In the genomic region with DNA sequence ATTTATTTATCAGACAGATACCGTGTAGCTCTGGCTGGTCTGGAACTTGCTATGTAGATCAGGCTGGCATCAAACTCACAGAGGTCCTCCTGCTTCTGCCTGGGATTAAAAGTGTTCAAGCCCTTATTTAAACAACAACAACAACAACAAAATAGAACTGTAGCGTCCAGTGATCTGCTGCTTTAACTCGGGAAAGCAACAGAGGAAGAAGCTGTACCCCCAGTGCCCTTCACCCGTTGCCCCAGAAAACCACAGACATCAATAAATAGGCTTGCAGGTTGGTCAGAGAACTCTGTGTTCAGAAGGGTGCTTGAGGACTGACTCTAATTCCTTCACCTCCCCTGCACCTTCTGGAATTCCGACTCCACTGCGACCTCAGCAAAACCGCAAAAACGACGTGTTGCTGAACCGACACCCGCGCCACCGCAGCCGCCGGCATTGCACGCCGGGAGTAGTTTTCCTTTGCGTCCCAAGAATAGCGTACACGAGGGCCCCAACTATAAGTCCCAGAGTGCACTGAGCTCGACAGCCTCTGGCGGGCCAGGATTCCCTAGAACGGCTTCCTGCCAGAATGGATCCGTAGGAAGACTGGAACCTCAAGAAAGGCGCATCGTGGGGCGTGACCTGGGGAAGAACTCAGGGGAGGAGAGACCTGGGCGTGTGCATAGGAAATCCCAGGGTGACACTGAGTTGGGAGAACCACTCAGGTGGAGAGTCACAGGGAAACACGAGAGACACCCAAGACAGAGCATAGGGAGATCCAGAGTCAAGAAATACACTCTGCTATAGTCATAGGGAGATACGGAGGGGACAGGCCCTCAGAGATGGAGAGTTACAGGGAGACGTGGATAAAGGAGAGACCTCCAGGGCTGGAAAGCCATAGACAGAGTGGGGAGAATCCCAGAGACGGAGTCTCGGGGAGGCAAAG, we compare ENCODE assay signal across 8 mouse cellular contexts. TPM values are rescaled to one million over a fixed set of nuclear protein-coding genes. Genes with fewer than 3 reads are reported as not detected.
DNase-seq lines count a peak whose midpoint lies in the region; ATAC-seq lines count a peak whose summit lies in the region.

No protein-coding gene starts in this region.

- H3K27ac ChIP-seq in heart, embryonic 10.5 days: peak overlapping the region; percentile 79
- no peak overlapping the region for H3K27ac ChIP-seq in midbrain, embryonic 12.5 days (replicated peaks)

- H3K4me2 ChIP-seq in midbrain, embryonic 12.5 days (replicated peaks): peak overlapping the region; percentile 91

- 5% methylated on average over 33 of the region's 33 CpGs for whole genome bisulfite sequencing in heart, embryonic 10.5 days
- 8% methylated on average over 33 of the region's 33 CpGs for WGBS in midbrain, embryonic 12.5 days

- peaks cover 42% of the 10 kb centered on the region for H3K4me1 ChIP-seq in megakaryocyte, embryonic 14.5 days
- peaks cover 46% of the 10 kb centered on the region for H3K4me1 ChIP-seq in heart, embryonic 10.5 days
- H3K4me1 ChIP-seq in midbrain, embryonic 12.5 days: peaks cover 33% of the 10 kb centered on the region

- H3K9me3 ChIP-seq in megakaryocyte, embryonic 14.5 days: no peaks in the 10 kb centered on the region
- no peaks in the 10 kb centered on the region for H3K9me3 ChIP-seq in heart, embryonic 10.5 days
- H3K9me3 ChIP-seq in midbrain, embryonic 12.5 days: no peaks in the 10 kb centered on the region

- no peak for ATAC-seq in megakaryocyte, adult 5-6 weeks (ENCODE audit: poor library complexity, severe bottlenecking)
- peak; percentile 24 for ATAC-seq in midbrain, embryonic 12.5 days (ENCODE audit: low FRiP score, low read depth)
- no peak for ATAC-seq in CD4-positive, CD25-positive, alpha-beta regulatory T cell, adult 4 months
- no peak for ATAC-seq in monocyte, adult 5-6 weeks (replicated peaks; ENCODE audit: insufficient number of reproducible peaks, low FRiP score, low TSS enrichment, poor library complexity, severe bottlenecking)

- peak overlapping the region; percentile 44 for H3K9ac ChIP-seq in midbrain, embryonic 12.5 days (replicated peaks)

- DNase-seq in cerebellum, postnatal 36 days: peak; percentile 24 to 37
- DNase-seq in heart, embryonic 10.5 days (ENCODE audit: low spot score): peak; percentile 82
- DNase-seq in kidney, postnatal 10 days: peak; percentile 61

- H3K36me3 ChIP-seq in megakaryocyte, embryonic 14.5 days (replicated peaks; ENCODE audit: low read length): peaks cover 22% of the 10 kb centered on the region
- H3K36me3 ChIP-seq in heart, embryonic 10.5 days: peaks cover 29% of the 10 kb centered on the region
- H3K36me3 ChIP-seq in midbrain, embryonic 12.5 days: peaks cover 15% of the 10 kb centered on the region

- H3K4me3 ChIP-seq in megakaryocyte, embryonic 14.5 days (replicated peaks): peak overlapping the region; percentile 91
- H3K4me3 ChIP-seq in heart, embryonic 10.5 days: peak overlapping the region; percentile 60
- H3K4me3 ChIP-seq in midbrain, embryonic 12.5 days: peak overlapping the region; percentile 42

- H3K27me3 ChIP-seq in megakaryocyte, embryonic 14.5 days (replicated peaks): peaks cover 54% of the 10 kb centered on the region
- H3K27me3 ChIP-seq in heart, embryonic 10.5 days (ENCODE audit: insufficient read depth, poor library complexity, severe bottlenecking): peaks cover 32% of the 10 kb centered on the region
- H3K27me3 ChIP-seq in midbrain, embryonic 12.5 days: peaks cover 63% of the 10 kb centered on the region

RNA-seq across cellular contexts. Expression of gene Prkcg, which starts 12.9 kb away (rescaled TPM):
- polyA plus RNA-seq in megakaryocyte, embryonic 14.5 days (2012; ENCODE audit: insufficient read depth, low replicate concordance): 0.23 TPM in 1 of 2 replicates, not detected in the other
- total RNA-seq in megakaryocyte, adult 5-6 weeks (2015): 1.3 and 1.6 TPM in 2 replicates
- 0.81 and 0.92 TPM in 2 replicates for total RNA-seq in megakaryocyte, adult 5-6 weeks (2017)
- 0.16 and 0.35 TPM in 2 replicates for polyA plus RNA-seq in heart, embryonic 10.5 days (2016; fragmentation: Nextera tagmentation; extraction: Ambion mirVana)
- polyA plus RNA-seq in midbrain, embryonic 12.5 days (2016; fragmentation: Nextera tagmentation; extraction: Ambion mirVana): 0.48 and 2.4 TPM in 2 replicates
- not detected for polyA plus RNA-seq in CD4-positive, CD25-positive, alpha-beta regulatory T cell, adult 4 months (2017; shearing (Covaris generic))
- 1.9 to 7.0 TPM (median 3.2 TPM) in 3 replicates for total RNA-seq in monocyte, adult 5-6 weeks (2017)

RNA-seq across cellular contexts. Expression of gene Myadm, which starts 13.0 kb away (rescaled TPM):
- 1.5 and 8.9 TPM in 2 replicates for polyA plus RNA-seq in megakaryocyte, embryonic 14.5 days (2012; ENCODE audit: insufficient read depth, low replicate concordance)
- total RNA-seq in megakaryocyte, adult 5-6 weeks (2015): 246 and 261 TPM in 2 replicates
- 75.7 and 78.5 TPM in 2 replicates for total RNA-seq in megakaryocyte, adult 5-6 weeks (2017)
- 127 and 180 TPM in 2 replicates for polyA plus RNA-seq in heart, embryonic 10.5 days (2016; fragmentation: Nextera tagmentation; extraction: Ambion mirVana)
- polyA plus RNA-seq in midbrain, embryonic 12.5 days (2016; fragmentation: Nextera tagmentation; extraction: Ambion mirVana): 30.2 and 31.7 TPM in 2 replicates
- 1 to 10 TPM; 7.5 to 7.8 TPM for polyA plus RNA-seq in CD4-positive, CD25-positive, alpha-beta regulatory T cell, adult 4 months (2017; shearing (Covaris generic))
- 50.6 to 61.2 TPM (median 60.3 TPM) in 3 replicates for total RNA-seq in monocyte, adult 5-6 weeks (2017)

RNA-seq across cellular contexts. Expression of gene Cacng7, which starts 30.9 kb away (rescaled TPM):
- not detected in 2 replicates for polyA plus RNA-seq in megakaryocyte, embryonic 14.5 days (2012; ENCODE audit: insufficient read depth, low replicate concordance)
- not detected in 2 replicates for total RNA-seq in megakaryocyte, adult 5-6 weeks (2015)
- not detected in 2 replicates for total RNA-seq in megakaryocyte, adult 5-6 weeks (2017)
- polyA plus RNA-seq in heart, embryonic 10.5 days (2016; fragmentation: Nextera tagmentation; extraction: Ambion mirVana): 0.22 and 1.3 TPM in 2 replicates
- 3.5 and 4.2 TPM in 2 replicates for polyA plus RNA-seq in midbrain, embryonic 12.5 days (2016; fragmentation: Nextera tagmentation; extraction: Ambion mirVana)
- not detected for polyA plus RNA-seq in CD4-positive, CD25-positive, alpha-beta regulatory T cell, adult 4 months (2017; shearing (Covaris generic))
- not detected in 3 replicates for total RNA-seq in monocyte, adult 5-6 weeks (2017)

RNA-seq across cellular contexts. Expression of gene Nlrp12, which starts 52.4 kb away (rescaled TPM):
- polyA plus RNA-seq in megakaryocyte, embryonic 14.5 days (2012; ENCODE audit: insufficient read depth, low replicate concordance): not detected in 2 replicates
- 3.9 and 4.0 TPM in 2 replicates for total RNA-seq in megakaryocyte, adult 5-6 weeks (2015)
- total RNA-seq in megakaryocyte, adult 5-6 weeks (2017): 7.5 and 7.8 TPM in 2 replicates
- 0.06 TPM in 1 of 2 replicates, not detected in the other for polyA plus RNA-seq in heart, embryonic 10.5 days (2016; fragmentation: Nextera tagmentation; extraction: Ambion mirVana)
- polyA plus RNA-seq in midbrain, embryonic 12.5 days (2016; fragmentation: Nextera tagmentation; extraction: Ambion mirVana): not detected in 2 replicates
- not detected for polyA plus RNA-seq in CD4-positive, CD25-positive, alpha-beta regulatory T cell, adult 4 months (2017; shearing (Covaris generic))
- 2.6 to 2.9 TPM in 2 of 3 replicates, not detected in the other for total RNA-seq in monocyte, adult 5-6 weeks (2017)

Comparison
In these comparisons a context has a peak if more than half of its experiments do, and no peak if none do; other contexts are left out.
1. DNase-seq: peak in every context shown above with its lines; median percentile 82 in heart, embryonic 10.5 days; 61 in kidney, postnatal 10 days; 30 in cerebellum, postnatal 36 days.